Mouse (Mus musculus) CH12F3 (cell line): ENCODE data around the gene Rrp7a.
"Not testable (repeated sequence)": the region's sequence is repeated elsewhere in the genome, so short reads cannot be mapped to it uniquely, and the experiment has no call there.

Experiments
- in situ Hi-C: fragments of 300-500 bp; cut with MboI; formaldehyde crosslinking; loops from 2 replicates; pipeline ENCODE4 v1.14.3; 2020; ENCODE audit warnings: low sequenced_read_pairs

Rrp7a gene

GRCm38 (mm10) chr15:83157667-83158064, 35.1 kb upstream of the Rrp7a start:
- in situ Hi-C loops: no loop called here

GRCm38 (mm10) chr15:83156929-83157666, 34.5 kb upstream of the Rrp7a start:
- in situ Hi-C loops: no loop called here

- in situ Hi-C loops: no loop called here
These were observed 33.2 kb upstream of the Rrp7a start for GRCm38 (mm10) chr15:83155672-83156419.

GRCm38 (mm10) chr15:83154309-83154708, 31.7 kb upstream of the Rrp7a start:
- in situ Hi-C loops: no loop called here

GRCm38 (mm10) chr15:83150694-83151093, 28.1 kb upstream of the Rrp7a start:
- in situ Hi-C loops: no loop called here

- in situ Hi-C loops: no loop called here
These were observed 27.5 kb upstream of the Rrp7a start for GRCm38 (mm10) chr15:83150073-83150442.

GRCm38 (mm10) chr15:83149196-83150072, 26.8 kb upstream of the Rrp7a start, which contains the start of gene Poldip3:
TSS of gene Poldip3 (minus strand) at chr15:83149384.
- in situ Hi-C loops: no loop called here

- in situ Hi-C loops: no loop called here
These were observed 26.2 kb upstream of the Rrp7a start for GRCm38 (mm10) chr15:83148801-83149195.

- in situ Hi-C loops: no loop called here
These were observed 25.8 kb upstream of the Rrp7a start for GRCm38 (mm10) chr15:83148395-83148794.

GRCm38 (mm10) chr15:83145541-83145940, 22.9 kb upstream of the Rrp7a start:
- in situ Hi-C loops: no loop called here

- in situ Hi-C loops: no loop called here
These were observed 20.3 kb upstream of the Rrp7a start for GRCm38 (mm10) chr15:83142861-83143260.

- in situ Hi-C loops: no loop called here
These were observed 13.1 kb upstream of the Rrp7a start for GRCm38 (mm10) chr15:83135654-83136053.

- in situ Hi-C loops: no loop called here
These were observed 12.1 kb upstream of the Rrp7a start for GRCm38 (mm10) chr15:83134671-83135070.

- in situ Hi-C loops: no loop called here
These were observed 7.1 kb upstream of the Rrp7a start for GRCm38 (mm10) chr15:83129530-83130231.

- in situ Hi-C loops: not testable (repeated sequence)
These were observed 4.4 kb upstream of the Rrp7a start for GRCm38 (mm10) chr15:83127037-83127436.

- in situ Hi-C loops: no loop called here
These were observed 4.0 kb upstream of the Rrp7a start for GRCm38 (mm10) chr15:83126582-83126981.

GRCm38 (mm10) chr15:83124625-83125024, 2.0 kb upstream of the Rrp7a start:
- in situ Hi-C loops: no loop called here

GRCm38 (mm10) chr15:83121709-83122565, 664 bp downstream of the Rrp7a start:
- in situ Hi-C loops: no loop called here

- in situ Hi-C loops: no loop called here
These were observed 4.2 kb downstream of the Rrp7a start for GRCm38 (mm10) chr15:83118360-83118759.

GRCm38 (mm10) chr15:83115071-83115470, 7.5 kb downstream of the Rrp7a start:
- in situ Hi-C loops: no loop called here
